Mouse (Mus musculus) Muller cell, postnatal 12 days (primary cell): ENCODE measurements at regions not wholly inside any gene's neighbourhood (a gene's known extent, or its start where the extent isn't known, plus 50 kb on each side); places are given as distances from the start of the nearest gene placed in this dataset.
A peak's percentile ranks its signal among the peaks of the same experiment; 100 is the strongest.

Source experiments
- DNase-seq: peaks from one replicate; pipeline ENCODE4 v3.0.0-alpha.2; 2015; ENCODE audit errors: inconsistent ontology term

DNA sequence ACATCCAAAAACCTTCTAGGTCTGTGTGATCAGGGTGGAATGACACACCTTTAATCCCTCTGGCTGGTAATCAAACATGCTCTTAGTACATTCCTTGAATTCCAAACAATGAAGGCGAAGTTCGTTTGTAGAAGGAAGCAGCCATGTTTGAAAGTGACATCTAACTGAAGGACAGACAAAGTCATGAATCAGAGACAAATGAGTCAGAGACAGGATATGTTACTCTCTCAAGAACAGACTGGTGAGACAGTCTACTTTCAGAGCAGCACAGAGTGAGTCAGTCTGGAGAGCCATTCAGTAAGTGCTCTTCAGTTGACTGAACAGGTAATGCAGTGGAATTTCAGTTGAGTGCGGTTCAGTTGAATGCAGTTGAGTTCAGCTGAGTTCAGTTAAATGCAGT lies 150.4 kb downstream of the Cpe start:
- peak; percentile 89 for DNase-seq

- DNase-seq = peak; percentile 64
These were observed 152.9 kb downstream of the Cpe start for GRCm38 (mm10) chr8:64539846-64540472.

DNA sequence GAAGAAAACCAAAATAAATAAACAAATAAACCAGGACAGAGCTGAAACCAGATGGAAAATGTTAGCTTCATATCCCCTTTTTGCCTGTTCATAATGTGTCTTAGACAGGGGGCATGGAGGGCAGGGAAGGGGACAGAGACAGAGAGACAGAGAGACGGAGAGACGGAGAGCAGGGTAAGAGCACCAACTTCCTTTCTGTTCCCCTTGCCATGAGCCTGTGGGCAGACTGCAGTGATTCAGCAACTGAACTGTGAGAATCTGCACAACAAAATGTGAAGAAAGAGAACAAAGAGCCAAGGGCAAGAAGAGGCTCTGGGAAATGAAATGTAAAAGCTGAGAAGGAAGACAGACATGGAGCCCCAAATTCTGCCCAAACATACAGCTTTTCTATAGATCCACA lies 161.1 kb downstream of the Cpe start:
- no peak for DNase-seq

GRCm38 (mm10) chr8:64522441-64523102 lies 170.3 kb downstream of the Cpe start:
- peak; percentile 84 for DNase-seq

DNA sequence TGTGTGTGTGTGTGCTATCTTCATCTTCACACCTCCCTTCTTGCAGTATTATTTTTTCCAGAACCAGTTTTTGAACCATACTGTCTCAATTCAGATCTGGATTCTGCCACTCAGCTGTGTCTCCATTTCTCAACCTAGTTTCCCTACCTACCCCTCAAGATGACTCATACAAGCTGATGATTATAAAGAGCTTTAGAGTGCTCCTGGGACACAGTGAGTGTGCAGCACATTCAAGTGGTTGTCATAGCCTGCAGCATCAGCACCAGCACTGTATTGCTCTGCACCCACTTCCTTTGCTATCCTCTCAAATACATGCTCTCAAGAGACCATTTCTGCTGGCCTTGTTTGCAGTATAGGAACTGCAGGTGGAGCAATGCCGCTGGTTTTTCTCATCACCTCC lies 173.2 kb downstream of the Cpe start:
- no peak for DNase-seq

GRCm38 (mm10) chr8:64515923-64516322 lies 176.9 kb downstream of the Cpe start:
- DNase-seq = no peak

DNA sequence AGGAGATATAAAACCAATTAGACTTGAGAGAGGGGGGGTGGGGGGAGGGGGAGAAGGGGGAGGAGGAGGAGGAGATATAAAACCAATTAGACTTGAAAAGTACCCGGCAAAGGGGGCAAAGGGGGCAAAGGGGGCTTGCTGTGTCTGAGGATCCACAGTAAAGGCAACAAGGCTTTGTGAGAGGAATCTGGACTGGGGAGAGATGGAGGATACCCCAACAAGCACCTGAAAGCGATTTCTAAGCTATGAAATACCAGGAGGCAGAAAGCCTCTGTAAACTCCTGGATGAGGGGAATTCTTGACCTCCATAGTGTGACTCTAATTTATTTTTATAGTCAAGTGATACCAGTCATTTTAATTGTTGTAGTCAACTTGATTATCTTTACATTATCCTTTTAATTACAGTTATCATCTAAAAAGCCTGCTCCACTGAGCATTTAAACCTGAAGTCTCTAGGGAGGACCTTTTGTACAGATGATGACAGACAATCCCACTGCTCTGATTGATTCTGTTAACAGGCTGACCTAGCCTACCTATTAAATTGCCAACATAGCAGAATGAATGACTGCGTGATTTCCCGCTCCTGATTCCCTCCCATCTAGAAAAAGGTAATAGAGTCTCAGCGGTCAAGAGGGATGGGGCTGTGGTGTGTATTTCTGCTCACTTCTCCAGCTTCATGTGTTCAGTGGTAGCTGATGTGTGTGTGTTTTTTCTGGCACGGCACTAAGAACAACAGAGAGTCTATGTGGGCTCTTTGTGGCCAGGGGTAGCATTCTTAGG lies 195.4 kb downstream of the Cpe start:
- DNase-seq = no peak

DNA sequence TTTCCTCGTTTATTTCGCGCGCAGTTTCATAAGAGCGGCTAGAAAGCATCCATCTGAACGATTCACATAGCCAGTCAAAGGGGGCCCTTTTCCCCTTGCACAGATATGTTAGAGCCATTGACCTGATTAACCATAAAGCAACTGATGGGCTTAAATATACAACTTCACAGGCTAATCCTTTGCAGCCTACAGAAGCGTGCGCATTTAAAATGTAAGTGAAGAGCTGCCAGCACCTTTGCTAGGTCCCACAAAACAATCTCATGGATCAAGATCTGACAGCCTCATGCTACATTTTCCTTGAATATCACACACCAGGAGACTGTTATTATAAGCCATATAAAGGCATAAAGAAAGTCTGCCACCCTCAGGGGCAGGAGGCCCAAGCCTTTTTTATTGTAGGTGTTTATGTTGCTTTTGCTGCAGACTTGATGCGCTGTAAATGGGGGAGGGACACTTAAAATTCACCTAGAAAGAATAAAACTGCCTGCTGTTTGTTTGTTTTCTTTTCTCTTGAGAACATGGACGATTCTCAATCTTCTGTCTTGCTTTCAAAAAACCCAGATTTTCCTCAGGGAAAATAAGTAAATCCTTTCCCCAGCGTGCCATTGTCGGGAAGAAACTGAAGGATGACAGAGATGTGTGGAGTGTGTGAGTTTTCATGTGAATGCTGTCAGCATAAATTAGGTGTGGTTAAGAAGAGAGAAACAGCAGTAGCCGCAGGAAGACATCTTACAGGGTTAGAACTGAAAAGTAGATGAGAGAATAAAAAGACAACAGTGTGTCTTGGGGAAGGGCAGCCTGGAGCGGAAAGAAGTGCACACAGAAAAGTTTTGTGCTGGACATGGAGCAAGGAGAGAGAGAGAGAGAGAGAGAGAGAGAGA lies 196.3 kb downstream of the Cpe start:
- DNase-seq = peak; percentile 19

DNA sequence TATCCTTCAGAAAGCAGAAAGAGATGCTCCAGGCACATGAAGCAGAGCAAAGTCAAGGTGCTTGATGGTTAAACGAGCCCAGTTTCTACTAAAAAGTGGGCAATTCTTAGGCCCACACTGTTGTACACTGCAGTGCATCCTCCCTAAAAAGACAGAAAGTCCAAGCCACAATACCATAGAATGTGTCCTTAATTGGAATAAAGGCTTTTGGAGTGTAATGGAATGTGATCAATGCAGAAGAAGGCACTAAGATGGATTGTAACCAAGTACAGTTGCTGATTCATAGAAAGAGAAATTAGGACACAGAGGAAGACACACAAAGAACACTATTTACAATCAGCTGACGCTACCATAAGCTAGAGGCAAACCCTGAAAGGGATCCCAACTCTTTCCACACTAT lies 201.3 kb downstream of the Cpe start:
- peak; percentile 91 for DNase-seq

GRCm38 (mm10) chr8:64488057-64488456 lies 204.8 kb downstream of the Cpe start:
- no peak for DNase-seq

DNA sequence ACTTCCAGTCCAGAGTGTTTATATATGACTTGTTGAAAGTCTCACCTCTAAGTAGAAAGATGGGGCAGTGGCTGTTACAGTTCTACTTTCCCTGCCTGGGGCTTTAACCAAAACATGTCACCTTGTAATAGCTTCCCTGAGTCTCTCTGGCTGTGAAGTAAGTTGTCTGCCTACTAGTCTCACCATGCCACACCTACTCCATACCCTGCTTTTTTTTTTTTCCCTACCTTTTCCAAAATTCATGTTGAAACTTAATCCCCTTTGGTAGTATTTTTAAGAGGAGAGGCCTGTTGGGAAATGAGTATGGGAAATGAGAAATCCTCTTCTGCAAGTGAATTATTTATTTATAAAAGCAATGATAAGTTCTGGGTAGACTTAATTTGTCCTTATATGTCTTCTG lies 219.6 kb downstream of the Cpe start:
- no peak for DNase-seq

GRCm38 (mm10) chr8:64472801-64473270 lies 220.0 kb downstream of the Cpe start:
- DNase-seq = peak; percentile 36

GRCm38 (mm10) chr8:64461136-64461535 lies 231.7 kb downstream of the Cpe start:
- DNase-seq = no peak

DNA sequence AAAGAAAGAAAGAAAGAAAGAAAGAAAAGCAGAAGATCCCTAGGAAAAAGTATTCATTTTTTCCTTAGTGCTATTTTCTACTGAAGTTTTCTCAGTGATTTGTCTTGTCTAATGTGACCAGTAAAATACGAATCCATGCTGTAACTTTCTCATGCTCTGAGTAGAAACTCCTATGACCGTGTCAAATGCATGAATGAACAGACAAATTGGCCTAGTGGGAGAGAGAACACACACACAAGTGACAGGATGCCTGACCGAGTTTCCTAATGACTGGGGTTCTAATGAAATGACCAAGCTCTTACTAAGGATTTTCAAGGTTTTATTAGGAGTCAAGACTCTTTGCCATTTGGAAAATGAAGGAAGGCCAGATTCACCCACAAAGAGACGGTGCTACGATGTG lies 235.9 kb downstream of the Cpe start:
- DNase-seq = peak; percentile 29

DNA sequence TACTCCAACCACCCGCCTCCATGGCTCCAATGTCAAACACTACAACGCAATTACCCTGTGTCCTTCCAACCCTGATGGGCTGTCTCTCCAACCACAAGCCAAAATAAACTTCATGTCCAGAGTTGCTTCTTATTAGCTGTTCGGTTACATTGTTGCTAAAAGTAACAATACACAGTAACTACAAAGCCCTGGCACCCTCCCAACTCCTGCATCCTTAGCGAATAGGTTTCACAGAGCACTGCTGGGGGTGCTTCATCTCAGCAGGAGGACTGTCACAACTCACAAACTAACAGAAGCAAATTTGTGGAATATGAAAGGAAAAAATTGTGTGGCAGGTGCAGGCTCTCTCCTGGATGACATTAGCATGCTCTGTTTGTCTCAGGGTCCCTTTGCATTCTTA lies 238.1 kb downstream of the Cpe start:
- no peak for DNase-seq

GRCm38 (mm10) chr8:64445366-64445765 lies 239.3 kb upstream of the Tll1 start:
- DNase-seq = no peak

DNA sequence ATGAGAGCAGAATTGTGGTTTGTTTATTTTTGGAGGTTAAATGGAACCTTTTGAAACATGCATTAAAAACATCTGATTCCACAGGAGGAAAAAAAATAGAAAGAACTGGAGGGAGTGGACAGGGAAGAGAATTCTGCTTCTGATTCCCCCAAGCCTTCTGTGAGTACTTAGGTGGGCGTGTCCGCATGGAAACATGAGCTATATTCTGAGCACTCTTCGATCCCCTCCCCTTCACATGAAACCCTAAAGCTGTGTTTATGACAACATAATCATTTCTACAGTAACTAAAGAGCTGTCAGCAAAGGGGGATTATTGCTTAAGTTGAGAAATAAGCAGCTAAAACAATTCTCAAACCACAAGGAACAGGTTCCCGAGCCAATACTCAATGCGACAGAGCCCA lies 238.4 kb upstream of the Tll1 start:
- DNase-seq = no peak

DNA sequence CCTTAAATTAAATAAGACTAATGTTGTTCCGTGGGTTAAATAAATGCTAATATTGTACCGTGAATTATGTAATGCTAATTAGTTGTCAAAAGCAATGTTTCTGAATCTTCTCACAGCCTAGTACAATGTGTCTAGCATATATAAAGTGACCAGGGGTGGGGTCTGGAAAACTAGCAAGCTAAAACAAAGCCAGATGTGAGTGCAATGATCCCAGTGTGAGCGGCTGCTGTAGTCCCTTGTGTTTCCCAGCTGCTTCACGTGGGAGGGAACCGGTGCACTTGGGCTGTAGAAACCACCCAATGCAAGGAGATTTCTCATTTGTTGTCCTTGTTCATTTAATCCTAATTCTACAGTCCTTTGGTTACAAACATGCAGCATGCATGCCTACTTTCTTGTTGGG lies 232.4 kb upstream of the Tll1 start:
- DNase-seq = no peak

GRCm38 (mm10) chr8:64434648-64435047 lies 228.6 kb upstream of the Tll1 start:
- DNase-seq = no peak

- DNase-seq = no peak
These were observed 216.8 kb upstream of the Tll1 start for GRCm38 (mm10) chr8:64422850-64423214.

- peak; percentile 16 for DNase-seq
These were observed 216.3 kb upstream of the Tll1 start for GRCm38 (mm10) chr8:64422200-64422849.
